12 mouse cellular contexts compared by ENCODE assay signal in the genomic region with DNA sequence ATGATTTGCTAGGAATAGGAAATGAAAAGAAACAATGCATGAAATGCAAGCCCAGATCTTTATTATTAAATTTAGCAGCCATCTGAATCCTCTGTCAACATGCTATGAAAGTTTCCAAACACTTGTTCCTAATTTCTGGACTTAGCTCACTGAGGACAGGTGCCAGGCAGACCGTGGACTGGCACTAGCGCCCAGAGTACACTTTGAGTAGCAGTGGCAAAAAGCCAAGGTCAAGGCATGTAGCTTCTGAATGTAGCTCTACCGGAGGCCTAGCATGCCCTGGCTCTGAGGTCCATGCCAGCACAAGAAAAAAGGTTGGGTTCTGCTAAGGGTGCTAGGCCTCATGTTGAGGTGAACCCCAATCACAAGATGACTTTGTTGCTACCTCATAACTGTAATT.
DNase-seq lines count a peak whose midpoint lies in the region; ATAC-seq and TF ChIP-seq lines count a peak whose summit lies in the region.
"Had no signal": no experiment of that assay in that cellular context is flagged by ENCODE, and none has a peak within 500 bp of the region (broad histone marks: within the 10 kb centered on the region; RNA-seq: fewer than 3 reads in every experiment).

No protein-coding gene starts in this region.

- no peaks in the 10 kb centered on the region for H3K9me3 ChIP-seq in kidney, embryonic 14.5 days (ENCODE audit: control insufficient read depth, low read length)
- H3K9me3 ChIP-seq: embryonic facial prominence, embryonic 15.5 days; heart, embryonic 15.5 days; limb, embryonic 10.5 days had no signal

- no peak overlapping the region for H3K27ac ChIP-seq in kidney, adult 2 months (ENCODE audit: insufficient read depth, low read depth, low read length)
- no peak overlapping the region for H3K27ac ChIP-seq in kidney, embryonic 14.5 days (ENCODE audit: low read depth, low read length)
- H3K27ac ChIP-seq: embryonic facial prominence, embryonic 15.5 days had no signal

- DNase-seq in gastrocnemius, adult 18-20 months (ENCODE audit: low spot score) = peak; percentile 62
- DNase-seq in gastrocnemius, postnatal 4 days (ENCODE audit: low spot score in 2 of 2) = no peak
- DNase-seq in kidney, adult 2 months = peak; percentile 91
- peak; percentile 44 for DNase-seq in heart, postnatal 4 days
- DNase-seq in lung, postnatal 14 days = peak; percentile 40
- DNase-seq in left cerebral cortex, postnatal 36 days (ENCODE audit: low spot score in 2 of 2) = no peak
- DNase-seq in layer of hippocampus, postnatal 14 days (ENCODE audit: low spot score in 2 of 2) = no peak
- DNase-seq: right cerebral cortex, postnatal 25 days had no signal

- no peak for TF ChIP-seq CTCF in kidney, adult 2 months (conservative IDR thresholded peaks at IDR 0.05; ENCODE audit: insufficient read depth, insufficient read length, low read depth, low read length)

- H3K9ac ChIP-seq in kidney, embryonic 14.5 days (ENCODE audit: low read depth, low read length) = no peak overlapping the region
- H3K9ac ChIP-seq: embryonic facial prominence, embryonic 15.5 days; heart, embryonic 15.5 days had no signal

- intact Hi-C loops in left cerebral cortex, postnatal 36 days (cut with DNase I) = no loop called here

- no peaks in the 10 kb centered on the region for H3K36me3 ChIP-seq in kidney, adult 2 months (ENCODE audit: control insufficient read depth, insufficient read depth, low read length)
- no peaks in the 10 kb centered on the region for H3K36me3 ChIP-seq in kidney, embryonic 14.5 days (ENCODE audit: control insufficient read depth, insufficient read depth, low read length)
- H3K36me3 ChIP-seq: embryonic facial prominence, embryonic 15.5 days; heart, embryonic 15.5 days; limb, embryonic 10.5 days had no signal

- no peaks in the 10 kb centered on the region for H3K27me3 ChIP-seq in kidney, adult 2 months (replicated peaks; ENCODE audit: control insufficient read depth, insufficient read depth, low read length)
- no peaks in the 10 kb centered on the region for H3K27me3 ChIP-seq in kidney, embryonic 14.5 days (ENCODE audit: control insufficient read depth, insufficient read depth, low read length)

- no peak for TF ChIP-seq POLR2A in kidney, adult 2 months (IDR thresholded peaks at IDR 0.05; ENCODE audit: low read depth, low read length)

- H3K4me3 ChIP-seq in kidney, adult 2 months (ENCODE audit: insufficient read depth, low read depth, low read length) = no peak overlapping the region
- no peak overlapping the region for H3K4me3 ChIP-seq in kidney, embryonic 14.5 days (ENCODE audit: low read length)
- H3K4me3 ChIP-seq: embryonic facial prominence, embryonic 15.5 days; heart, embryonic 15.5 days; limb, embryonic 10.5 days had no signal

- no peak for ATAC-seq in kidney, embryonic 14.5 days (ENCODE audit: low FRiP score, low TSS enrichment)

- WGBS in kidney, adult 2 months = 18% methylated on average over 3 of the region's 3 CpGs
- WGBS in kidney, embryonic 14.5 days = 81% methylated on average over 3 of the region's 3 CpGs

- no peak overlapping the region for H3K4me2 ChIP-seq in kidney, embryonic 14.5 days (replicated peaks; ENCODE audit: low read depth, low read length)
- H3K4me2 ChIP-seq: embryonic facial prominence, embryonic 15.5 days; heart, embryonic 15.5 days had no signal

- H3K4me1 ChIP-seq in kidney, adult 2 months (ENCODE audit: control insufficient read depth, insufficient read depth, low read length) = peaks cover 14% of the 10 kb centered on the region; the same call in 1 of the 2 replicates
- 0 out of 2 replicates have a peak, but pooled peaks cover 8% of the 10 kb centered on the region for H3K4me1 ChIP-seq in kidney, embryonic 14.5 days (ENCODE audit: control insufficient read depth, insufficient read depth, low read length)

Comparison
In these comparisons a context has a peak if more than half of its experiments do, and no peak if none do; other contexts are left out.
1. DNase-seq: peak in gastrocnemius, adult 18-20 months (single experiment), kidney, adult 2 months (single experiment), heart, postnatal 4 days (single experiment) and lung, postnatal 14 days (single experiment); none in gastrocnemius, postnatal 4 days (0 of 2), left cerebral cortex, postnatal 36 days (0 of 2) and layer of hippocampus, postnatal 14 days (0 of 2).